Mouse (Mus musculus) heart, adult 8-10 months (tissue): ENCODE data around the gene Pcdh11x. TPM values are rescaled to one million over a fixed set of nuclear protein-coding genes. Genes with fewer than 3 reads are reported as not detected.
"Not testable (repeated sequence)": the region's sequence is repeated elsewhere in the genome, so short reads cannot be mapped to it uniquely, and the experiment has no call there.

ENCODE experiments used
- DNase-seq: peaks from one replicate; pipeline ENCODE4 v3.0.0; 2022; ENCODE audit warnings: low spot score
- total RNA-seq, 4 experiments: library from RNA; stranded (reverse); gene quantifications; 2 replicates each; pipeline ENCODE4 v1.2.4; 2022

The Pcdh11x gene
- total RNA-seq = under 1 TPM in 3 of 4 experiments, not detected in 1; 0.06 to 0.14 (median 0.09) TPM

DNA sequence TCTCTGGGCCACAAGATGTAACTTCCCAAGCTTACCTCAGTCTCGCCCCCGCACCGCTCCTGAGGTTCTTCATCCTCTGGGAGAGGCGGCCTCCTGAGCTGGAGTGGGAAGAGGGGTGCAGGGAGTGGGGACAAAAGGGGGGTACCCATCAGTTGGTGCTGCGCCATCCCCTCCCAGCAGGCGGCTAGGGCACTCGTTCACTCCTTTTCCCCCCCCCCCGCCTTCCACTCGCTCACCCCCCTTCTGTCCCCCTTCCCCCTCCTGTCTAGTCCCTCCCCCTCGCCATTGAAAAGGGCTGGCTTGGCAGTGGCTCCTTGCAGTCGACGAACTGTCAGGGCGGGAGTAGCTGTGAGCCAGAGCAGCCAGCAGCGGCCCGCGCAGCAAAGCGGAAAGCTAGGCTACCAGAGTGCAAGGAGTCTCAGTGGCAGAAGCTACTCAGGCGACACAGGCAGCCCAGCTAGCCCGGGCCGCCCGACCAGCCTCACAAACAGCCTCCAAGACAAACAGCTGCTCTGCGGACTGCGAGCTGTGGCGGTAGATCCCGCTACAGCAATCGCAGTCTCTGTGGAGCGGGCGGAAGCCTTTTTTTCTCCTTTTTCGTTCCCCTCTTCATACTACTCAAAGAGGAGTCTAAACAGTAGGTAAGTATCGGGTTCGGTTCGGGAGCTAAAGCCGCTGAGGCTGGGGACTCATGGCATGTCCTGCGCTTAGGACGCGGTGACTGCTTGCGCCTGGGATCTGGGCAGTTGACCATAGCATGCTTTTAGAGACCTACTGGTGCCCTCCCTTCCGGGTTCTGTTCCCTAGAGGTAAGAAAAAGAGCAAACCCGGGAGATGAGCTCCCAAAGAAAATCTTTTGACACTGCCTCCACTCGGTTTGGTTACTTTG, at the start of gene Pcdh11x:
Gene Pcdh11x (plus strand): TSS at position 249 of the 889 bp plus-strand sequence.
- DNase-seq = no peak

DNA sequence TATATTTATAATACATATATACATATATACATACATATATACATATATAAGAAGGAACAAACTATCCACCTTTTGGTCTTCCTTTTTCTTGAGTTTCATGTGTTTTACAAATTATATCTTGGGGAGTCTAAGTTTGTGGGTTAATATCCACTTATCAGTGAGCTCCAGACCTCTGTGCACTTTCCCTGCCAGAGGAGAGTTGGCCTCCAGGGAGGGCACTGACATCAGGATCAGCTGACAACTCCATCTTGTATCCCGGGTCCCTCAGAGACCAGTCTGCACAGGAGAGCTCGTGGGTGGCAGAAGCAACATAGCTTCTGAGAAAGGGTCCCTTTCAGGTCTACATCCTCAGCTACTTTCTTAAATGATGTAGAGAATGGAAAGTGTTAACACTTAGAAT, 30.0 kb upstream of the Pcdh11x start:
- no peak for DNase-seq

DNA sequence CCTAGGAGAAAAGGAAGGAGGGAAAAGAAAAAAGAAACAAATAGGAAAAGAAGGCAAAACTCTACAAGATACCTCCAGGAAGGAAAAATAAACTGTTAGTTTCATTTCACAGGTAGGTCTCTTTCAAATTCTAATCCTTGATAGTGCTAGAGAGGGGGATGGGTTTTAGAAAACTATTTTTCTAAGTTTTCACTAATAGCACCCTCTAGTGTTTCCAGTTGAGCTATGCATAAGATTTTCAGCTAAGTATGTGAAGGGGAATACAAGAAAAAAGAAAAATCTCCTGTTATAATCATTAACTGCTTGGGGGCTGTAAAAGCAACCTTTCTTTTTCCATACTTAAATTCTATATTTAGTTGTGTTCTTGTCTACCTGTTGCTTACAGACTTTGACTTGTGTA, 4.5 kb upstream of the Pcdh11x start:
- DNase-seq = no peak

DNA sequence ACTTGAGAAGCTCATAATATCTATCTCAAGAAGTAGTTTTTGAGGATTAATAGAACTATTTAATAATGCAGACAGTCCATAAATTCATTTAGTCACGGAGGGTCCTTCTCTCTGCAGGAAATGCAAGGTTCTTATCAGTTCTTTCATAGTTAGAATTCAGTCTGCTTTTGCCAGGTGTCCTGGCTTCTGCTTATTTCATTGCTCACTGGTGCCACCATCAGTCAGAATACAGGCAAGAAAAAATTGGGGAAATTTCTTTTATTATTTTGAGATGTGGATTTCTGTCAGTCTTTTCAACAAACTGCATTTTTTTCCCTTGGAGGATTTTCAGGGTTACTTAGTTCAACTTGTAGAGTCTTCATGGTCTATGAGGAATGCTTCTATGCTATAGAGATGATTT, 2.6 kb upstream of the Pcdh11x start:
- no peak for DNase-seq

DNA sequence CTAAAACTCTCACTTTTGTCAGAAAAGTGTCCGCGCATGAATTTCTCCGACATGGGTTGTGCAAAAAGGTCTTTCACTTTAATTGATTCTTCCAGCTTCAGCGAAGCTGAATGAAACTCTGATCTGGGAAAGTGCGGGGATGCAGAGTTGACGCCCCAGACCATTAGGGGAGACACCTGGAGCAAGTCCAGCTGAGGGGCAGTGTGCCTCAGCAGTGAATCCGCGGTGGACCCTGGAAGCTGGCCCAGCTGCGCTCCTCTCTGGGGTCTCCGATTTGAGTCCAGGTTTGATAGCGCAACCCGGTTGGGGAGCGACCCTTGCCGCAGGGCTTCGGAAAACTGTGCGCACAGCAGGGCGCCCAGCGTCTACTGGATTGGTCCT, 831 bp downstream of the Pcdh11x start:
- no peak for DNase-seq

DNA sequence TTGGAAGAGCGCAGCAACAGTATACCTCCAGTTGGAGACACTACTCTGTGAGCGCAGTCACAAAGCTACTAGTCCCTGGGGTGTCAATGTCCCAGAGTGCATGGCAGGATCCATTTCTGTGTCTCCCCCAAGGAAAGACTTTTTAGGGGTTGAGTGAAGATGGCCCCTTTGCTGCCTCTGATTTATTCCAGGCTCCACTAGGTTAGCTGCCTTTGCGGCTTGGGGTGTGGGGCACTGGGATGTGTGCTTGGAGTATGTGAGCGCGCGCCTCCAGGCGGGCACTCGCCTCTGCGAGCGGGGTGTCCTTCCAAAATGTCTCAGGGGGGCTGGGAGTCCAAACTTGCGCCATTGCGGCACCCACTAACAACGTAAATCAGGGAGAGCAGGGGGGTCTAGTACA, 1.6 kb downstream of the Pcdh11x start:
- DNase-seq = no peak

DNA sequence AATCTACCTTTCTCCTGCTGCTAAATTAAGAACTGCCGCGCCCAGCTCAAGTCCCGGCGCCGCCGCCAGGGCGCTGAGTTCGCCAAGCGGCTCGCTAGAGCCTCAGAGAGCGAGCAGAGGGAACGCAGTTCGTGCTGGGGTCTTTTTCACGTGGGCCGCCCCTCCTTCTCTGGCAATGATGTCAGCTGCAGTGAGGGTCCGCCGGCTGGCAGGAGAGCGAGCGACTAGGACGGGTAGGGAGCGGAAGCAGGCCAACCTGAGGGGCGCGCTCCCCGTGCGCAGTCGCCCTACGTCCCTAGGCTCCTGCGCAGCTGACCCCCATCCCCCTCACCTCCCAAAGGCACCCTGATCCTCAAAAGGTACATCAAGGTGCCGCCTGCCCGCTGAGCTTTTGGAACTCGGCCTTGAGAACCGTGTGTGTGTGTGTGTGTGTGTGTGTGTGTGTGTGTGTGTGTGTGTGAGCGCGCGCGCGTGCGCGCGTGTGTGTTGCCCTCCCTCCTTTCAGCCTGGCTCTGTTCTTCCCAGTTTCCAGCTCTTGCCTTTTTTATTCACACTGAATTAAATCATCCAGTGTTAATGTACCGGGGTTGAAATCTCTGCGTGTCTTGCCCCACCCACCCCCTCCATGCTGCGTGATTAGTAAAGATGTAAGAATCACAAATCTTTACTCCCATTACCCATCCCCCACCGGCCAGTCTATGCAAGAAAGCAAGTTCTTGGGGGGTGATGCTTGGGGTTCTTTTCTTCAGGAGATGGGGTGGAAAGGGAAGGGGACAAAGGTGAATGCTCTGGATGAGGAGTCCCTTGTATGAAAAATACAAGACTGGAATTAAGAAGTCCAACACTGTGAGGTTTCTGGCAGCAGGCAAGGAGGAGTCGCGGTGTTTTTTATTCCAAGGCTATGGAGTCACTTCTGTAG, 3.0 kb downstream of the Pcdh11x start:
- no peak for DNase-seq

DNA sequence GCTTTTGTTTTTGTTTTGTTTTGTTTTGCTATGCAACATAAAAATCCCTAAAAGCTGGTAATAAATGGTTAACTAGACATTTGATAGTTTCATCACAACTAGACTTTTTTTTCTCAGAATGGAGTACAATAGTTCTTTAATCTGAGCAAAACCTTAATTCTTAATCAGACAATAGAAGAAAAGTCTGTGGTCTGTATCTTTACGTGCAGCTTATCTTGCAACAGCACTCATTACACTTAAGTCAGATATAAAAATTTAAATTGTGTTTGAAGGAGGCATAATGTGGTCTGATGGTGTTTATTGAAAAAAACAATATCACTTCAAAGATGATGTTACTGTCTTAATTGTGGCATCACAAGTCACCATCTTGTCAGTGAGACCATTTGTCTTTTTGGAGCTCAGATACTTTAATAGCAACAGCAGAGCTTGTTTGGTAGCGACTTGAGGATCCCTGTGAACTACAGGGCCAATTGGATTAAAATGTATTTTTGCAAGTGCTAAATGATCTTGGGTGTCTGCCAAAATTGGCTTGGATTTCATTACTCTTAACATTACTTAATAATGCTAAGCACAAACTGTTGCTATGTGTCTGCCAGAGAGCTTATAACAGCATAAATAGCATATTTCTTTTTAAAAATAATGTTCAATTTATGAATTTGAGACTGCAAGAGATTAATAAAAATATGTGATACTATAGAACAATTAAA, 11.6 kb downstream of the Pcdh11x start:
- DNase-seq = no peak

DNA sequence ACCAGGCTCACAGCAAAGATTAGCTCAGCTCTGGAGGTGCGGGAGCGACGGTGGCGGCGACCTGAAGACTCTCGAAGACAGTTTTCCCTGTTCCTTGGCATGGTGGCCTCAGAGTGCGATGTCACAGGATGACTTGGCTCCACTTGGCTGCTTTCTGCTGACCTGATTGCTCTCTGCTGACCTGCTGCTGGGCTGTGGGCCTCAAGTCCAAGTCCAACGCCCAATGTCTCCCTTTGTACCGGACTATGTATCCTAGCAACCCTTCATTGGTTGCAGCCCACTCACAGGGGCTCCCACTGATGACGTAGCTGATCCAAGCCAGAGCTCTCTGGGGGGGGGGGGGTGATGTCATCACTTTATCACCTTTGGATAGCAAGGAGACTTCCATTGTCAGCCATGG, 22.9 kb downstream of the Pcdh11x start, which contains the start of gene H2afb3:
Gene H2afb3 (minus strand): TSS at position 101 of the 400 bp plus-strand sequence.
- not testable (repeated sequence) for DNase-seq

DNA sequence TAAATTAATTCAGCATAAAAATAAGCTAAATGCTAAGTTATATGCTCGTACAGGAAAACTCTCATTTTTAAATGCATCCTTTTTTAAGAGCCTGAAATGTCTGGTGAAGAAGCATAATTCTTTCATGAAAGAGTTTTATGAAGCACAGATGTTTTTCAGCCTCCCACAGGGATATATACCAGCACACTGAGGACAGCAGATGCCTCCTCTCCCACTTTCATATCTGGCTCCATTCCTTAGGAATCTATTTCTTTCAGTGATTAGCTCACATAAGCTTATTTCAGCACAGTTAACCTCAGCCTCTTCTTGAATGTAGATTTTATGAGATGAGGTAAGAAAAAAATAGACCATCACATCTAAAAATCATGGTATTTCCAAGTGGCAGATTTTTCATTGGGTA, 176.2 kb downstream of the Pcdh11x start:
- no peak for DNase-seq

DNA sequence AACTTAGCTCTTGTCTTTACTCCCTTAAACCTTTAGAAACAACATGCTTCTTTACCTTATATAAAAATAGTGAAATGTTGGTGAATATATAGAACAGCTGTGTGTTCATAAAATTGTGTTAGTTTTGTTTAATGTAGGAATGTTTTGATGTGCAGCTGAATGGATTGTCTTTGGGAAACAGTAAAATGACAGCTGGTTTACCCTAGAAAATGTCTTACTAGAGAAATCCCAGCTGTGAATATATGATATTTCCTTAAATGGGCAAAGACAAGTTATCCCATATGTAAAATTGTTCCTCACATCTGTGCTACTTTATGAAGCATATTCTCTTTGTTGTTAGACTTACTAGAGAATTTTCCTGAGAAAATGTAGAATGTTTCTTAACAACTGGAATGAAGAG, 196.4 kb downstream of the Pcdh11x start:
- DNase-seq = no peak

DNA sequence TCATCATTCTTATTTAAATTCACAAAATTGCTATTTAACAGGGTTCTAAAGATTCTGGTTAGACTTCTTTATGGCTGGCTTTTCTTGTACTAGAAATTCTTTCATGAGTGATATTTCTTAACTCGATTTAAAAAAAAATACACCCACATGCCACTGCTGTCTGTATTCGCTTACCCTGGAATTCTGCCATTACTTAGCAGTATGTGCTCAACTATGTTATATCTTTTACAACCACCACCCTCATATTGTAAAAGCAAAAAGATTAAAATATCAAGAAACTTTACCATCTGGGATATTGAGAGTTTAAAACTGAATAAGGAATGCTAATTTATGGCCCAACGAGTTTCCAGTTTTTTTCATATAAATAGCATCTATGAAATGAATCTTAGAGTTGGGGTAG, 234.9 kb downstream of the Pcdh11x start:
- DNase-seq = no peak

DNA sequence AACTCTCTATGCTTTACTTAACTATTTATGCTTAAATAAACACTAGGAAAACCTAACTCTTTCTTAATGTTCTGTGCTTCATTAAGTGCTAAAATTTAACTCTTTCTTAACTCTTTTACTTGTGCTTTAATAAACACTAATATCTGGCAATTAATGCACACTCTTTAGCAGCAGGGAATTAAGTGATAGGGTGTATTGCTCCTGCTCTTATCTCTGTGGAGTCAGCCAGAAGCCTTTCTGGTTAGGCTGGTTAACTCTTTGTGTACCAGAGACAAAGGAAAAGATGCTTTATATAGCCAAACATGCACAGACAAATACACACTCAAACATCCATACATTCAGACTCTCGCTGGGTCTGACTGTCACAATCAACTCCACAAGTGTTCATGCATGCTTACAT, 309.2 kb downstream of the Pcdh11x start:
- no peak for DNase-seq

DNA sequence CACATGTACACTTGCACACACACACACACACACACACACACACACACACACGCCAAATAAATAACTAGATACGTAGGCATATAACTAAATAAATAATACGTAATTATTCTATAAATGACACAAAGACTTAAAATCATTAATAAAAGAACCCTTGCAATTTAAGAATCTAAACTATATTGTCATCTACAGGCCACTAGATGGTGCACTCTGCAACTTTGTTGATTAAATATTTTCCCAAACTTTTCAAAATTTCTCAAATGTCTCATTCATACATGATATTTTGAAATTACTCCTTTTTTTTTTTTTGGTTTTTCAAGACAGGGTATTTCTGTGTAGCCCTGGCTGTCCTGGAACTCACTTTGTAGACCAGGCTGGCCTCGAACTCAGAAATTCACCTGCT, 328.4 kb downstream of the Pcdh11x start:
- no peak for DNase-seq

DNA sequence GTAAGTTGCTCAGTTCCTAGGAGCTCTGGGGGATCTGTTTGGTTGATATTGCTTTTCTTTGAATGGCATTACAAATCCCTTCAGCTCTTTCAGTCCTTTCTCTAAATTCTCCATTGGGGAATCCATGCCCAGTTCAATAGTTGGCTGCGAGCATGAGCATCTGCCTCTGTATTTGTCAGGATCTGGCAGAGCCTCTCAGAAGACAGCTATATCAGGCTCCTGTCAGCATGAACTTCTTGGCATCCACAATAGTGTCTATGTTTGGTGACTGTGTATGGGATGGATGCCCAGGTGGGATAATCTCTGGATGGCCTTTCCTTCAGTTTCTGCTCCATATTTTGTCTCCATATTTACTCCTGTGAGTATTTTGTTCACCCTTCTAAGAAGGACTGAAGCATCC, 380.2 kb downstream of the Pcdh11x start:
- not testable (repeated sequence) for DNase-seq

DNA sequence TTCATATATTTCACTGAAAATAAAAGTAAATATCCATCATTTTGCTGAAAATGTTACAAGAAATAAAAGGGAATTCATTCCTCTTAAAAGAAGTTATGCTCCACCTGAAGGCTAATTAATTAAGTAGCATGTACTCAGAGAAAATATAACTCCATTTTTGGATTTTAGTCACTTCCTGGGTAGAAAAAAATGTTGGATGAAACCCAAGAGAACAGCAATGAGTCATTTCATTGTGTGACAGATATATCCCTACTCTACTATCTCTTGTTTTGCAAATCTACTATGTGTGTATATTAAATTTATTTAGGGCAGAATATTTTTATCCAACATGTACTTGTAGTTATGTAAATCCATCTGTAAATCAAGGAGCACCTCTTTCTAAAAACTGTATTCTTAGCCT, 444.1 kb downstream of the Pcdh11x start:
- DNase-seq = no peak

DNA sequence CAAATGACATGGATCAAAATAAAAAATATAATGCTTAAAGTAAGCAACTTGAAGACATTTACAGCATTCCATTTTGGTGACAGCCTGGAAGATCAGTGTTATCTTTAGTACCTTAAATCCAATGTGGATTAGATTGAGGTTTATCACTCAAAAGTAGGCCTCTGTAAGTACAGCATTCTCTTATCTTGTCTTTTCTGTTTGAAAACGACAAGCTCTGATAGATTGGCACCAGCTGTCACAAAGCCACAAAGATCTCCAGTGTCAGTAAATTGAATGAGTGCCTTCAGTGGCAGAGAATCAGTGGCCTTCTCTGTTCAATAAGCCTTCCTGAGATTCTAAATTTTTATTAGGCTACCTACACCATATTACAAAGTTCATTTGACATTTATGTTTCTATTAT, 445.7 kb downstream of the Pcdh11x start:
- DNase-seq = no peak

DNA sequence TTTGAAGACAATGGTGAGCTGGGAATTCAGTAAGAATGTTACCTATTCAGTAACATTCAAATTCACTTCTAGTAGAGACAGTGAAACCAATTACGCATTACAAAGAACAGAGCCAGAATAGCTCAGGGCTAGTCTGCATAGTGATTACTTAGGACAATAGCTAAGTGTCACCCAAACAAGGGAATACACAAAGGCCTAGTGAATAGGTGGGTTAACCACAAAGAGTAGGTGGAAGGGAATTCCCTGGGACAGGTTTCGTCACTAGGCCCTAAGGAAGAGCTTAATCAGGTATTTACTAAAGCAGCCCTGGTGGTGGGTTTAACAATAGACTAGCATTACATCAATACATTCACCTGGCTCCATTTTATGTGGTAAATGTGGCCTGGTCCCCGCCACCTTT, 654.5 kb downstream of the Pcdh11x start:
- DNase-seq = no peak
